Mouse (Mus musculus): Measurements from ENCODE around the gene Bfar. TPM values are rescaled to one million over a fixed set of nuclear protein-coding genes. Genes with fewer than 3 reads are reported as not detected.

Gene Bfar
- polyA plus RNA-seq, 1 experiment from 2014 or later, result 44.3 TPM

DNA sequence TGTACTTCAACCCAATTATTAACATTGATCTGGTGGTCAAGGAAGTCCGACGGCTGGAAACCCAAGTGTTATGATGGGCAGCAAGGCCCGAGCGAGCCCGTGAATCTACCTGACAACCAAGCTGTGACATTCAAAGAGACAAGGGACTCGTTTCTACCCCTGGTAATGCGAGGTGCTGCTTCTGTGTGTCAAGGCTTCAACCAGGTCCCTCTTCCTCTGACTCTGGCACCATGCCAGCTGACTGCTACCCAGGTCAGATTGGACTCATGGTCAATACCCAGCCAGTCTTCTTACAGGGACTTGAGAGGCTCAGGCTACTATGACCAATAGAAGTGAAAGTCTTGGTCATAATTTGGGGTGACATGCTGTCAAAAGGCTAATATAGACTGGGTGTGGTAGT is 30.5 kb downstream of the Bfar start:
- no peak overlapping the region for H3K27ac ChIP-seq (ENCODE audit: low read length)
- H3K36me3 ChIP-seq (ENCODE audit: control insufficient read depth, insufficient read depth), result peaks cover 36% of the 10 kb centered on the region
- no peak overlapping the region for H3K4me3 ChIP-seq (ENCODE audit: low read length)
- WGBS, result 90% methylated on average over 7 of the region's 7 CpGs
- no peak overlapping the region for H3K9ac ChIP-seq (ENCODE audit: low read length)
- H3K27me3 ChIP-seq (ENCODE audit: control insufficient read depth, insufficient read depth, low read length), result no peaks in the 10 kb centered on the region
- no peaks in the 10 kb centered on the region for H3K4me1 ChIP-seq (ENCODE audit: control insufficient read depth, insufficient read depth, low read length)
- H3K9me3 ChIP-seq (replicated peaks; ENCODE audit: control insufficient read depth, low read length), result no peaks in the 10 kb centered on the region
- H3K4me2 ChIP-seq (ENCODE audit: low read depth, low read length), result no peak overlapping the region
- ATAC-seq (replicated peaks; ENCODE audit: extremely low read depth, insufficient read depth, low FRiP score), result no peak

DNA sequence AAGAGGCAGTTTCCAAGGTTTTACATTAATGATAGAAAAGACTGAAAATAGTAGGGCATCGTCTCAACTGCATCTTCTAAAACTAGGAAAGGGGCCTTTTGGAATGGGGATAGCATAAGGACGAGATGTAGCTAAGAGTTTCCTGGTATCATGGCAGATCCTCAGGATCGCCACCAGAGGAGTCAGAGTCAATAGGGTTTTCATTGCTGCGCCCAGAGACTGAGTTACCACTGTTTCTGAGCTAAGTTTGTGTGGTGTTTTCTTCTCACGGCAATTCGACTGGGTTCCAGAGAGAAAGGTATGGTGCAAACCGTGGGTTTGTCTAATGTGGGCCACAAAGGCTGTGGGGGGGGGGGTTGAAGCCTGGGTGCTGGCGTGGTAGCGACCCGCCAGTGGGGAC is 33.0 kb downstream of the Bfar start:
- ATAC-seq (replicated peaks; ENCODE audit: extremely low read depth, insufficient read depth, low FRiP score), result no peak
- H3K36me3 ChIP-seq (ENCODE audit: control insufficient read depth, insufficient read depth), result peaks cover 16% of the 10 kb centered on the region
- H3K4me1 ChIP-seq (ENCODE audit: control insufficient read depth, insufficient read depth, low read length), result no peaks in the 10 kb centered on the region
- no peaks in the 10 kb centered on the region for H3K27me3 ChIP-seq (ENCODE audit: control insufficient read depth, insufficient read depth, low read length)
- WGBS, result 94% methylated on average over 10 of the region's 10 CpGs
- H3K9me3 ChIP-seq (replicated peaks; ENCODE audit: control insufficient read depth, low read length), result no peaks in the 10 kb centered on the region
- H3K9ac ChIP-seq (ENCODE audit: low read length), result no peak overlapping the region
- H3K4me2 ChIP-seq (ENCODE audit: low read depth, low read length), result no peak overlapping the region
- no peak overlapping the region for H3K4me3 ChIP-seq (ENCODE audit: low read length)
- no peak overlapping the region for H3K27ac ChIP-seq (ENCODE audit: low read length)

DNA sequence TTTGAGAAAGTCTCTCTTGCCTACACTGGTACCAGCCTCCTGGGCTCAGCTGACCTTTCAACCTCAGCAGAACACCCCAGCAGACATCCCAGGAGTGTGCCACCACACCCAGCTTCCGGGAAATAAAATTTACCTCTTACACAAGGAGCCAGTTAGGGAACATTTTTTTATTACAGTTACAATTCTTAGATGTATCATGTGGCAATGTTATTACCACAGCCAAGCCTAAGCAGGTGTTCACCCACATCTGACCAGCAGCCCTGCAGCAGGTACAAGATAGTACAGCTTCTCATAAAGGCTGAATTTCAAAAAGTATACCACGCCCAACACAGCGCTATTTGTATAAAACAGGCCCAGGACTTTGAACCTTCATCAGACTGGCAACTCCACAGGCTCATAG is 43.3 kb downstream of the Bfar start:
- 88% methylated on average over 3 of the region's 3 CpGs for WGBS
- H3K9me3 ChIP-seq (replicated peaks; ENCODE audit: control insufficient read depth, low read length), result no peaks in the 10 kb centered on the region
- H3K4me3 ChIP-seq (ENCODE audit: low read length), result no peak overlapping the region
- H3K27ac ChIP-seq (ENCODE audit: low read length), result no peak overlapping the region
- no peaks in the 10 kb centered on the region for H3K4me1 ChIP-seq (ENCODE audit: control insufficient read depth, insufficient read depth, low read length)
- no peaks in the 10 kb centered on the region for H3K36me3 ChIP-seq (ENCODE audit: control insufficient read depth, insufficient read depth)
- no peak overlapping the region for H3K4me2 ChIP-seq (ENCODE audit: low read depth, low read length)
- H3K27me3 ChIP-seq (ENCODE audit: control insufficient read depth, insufficient read depth, low read length), result no peaks in the 10 kb centered on the region
- no peak for ATAC-seq (replicated peaks; ENCODE audit: extremely low read depth, insufficient read depth, low FRiP score)
- H3K9ac ChIP-seq (ENCODE audit: low read length), result no peak overlapping the region

DNA sequence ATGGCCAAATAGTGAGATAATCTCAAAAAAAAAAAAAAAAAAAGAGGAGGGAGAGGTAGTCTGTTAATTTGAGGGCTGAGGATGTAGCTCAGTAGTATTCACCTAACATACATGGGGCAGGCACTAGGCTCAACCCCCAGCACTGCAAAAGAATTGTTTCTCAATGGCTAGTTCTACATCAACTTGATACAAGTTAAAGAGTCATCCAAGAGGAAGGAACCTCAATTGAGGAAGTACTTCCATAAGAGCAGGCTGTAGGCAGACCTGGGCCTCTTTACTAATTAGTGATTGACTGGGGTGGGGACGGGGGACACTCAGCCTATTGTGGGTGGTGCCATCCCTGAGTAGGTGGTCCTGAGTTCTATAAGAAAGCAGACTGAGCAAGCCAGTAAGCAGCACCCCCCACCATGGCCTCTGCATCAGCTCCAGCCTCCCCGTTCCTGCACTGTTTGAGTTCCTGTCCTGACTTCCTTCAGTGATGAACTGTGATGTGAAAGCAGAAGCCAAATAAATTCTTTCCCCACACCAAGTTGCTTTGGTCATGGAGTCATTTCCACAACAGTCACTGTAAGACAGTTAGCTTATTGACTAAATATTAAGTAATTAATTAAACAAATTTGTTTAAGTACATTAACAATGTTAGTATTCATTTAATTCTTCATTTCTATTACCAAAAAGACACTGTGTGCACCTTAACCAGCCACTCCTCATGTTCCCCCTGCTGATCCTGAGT is 45.3 kb downstream of the Bfar start:
- Histone ChIP-seq H3K9me3 (replicated peaks; ENCODE audit: control insufficient read depth, low read length) (no peaks in the 10 kb centered on the region), H3K4me3 (ENCODE audit: low read length) (no peak overlapping the region), H3K4me1 (ENCODE audit: control insufficient read depth, insufficient read depth, low read length) (no peaks in the 10 kb centered on the region), H3K9ac (ENCODE audit: low read length) (no peak overlapping the region), H3K4me2 (ENCODE audit: low read depth, low read length) (no peak overlapping the region), H3K27ac (ENCODE audit: low read length) (no peak overlapping the region), H3K27me3 (ENCODE audit: control insufficient read depth, insufficient read depth, low read length) (no peaks in the 10 kb centered on the region), H3K36me3 (ENCODE audit: control insufficient read depth, insufficient read depth) (no peaks in the 10 kb centered on the region)
- no peak for ATAC-seq (replicated peaks; ENCODE audit: extremely low read depth, insufficient read depth, low FRiP score)
- WGBS, result 88% methylated on average over 2 of the region's 2 CpGs

DNA sequence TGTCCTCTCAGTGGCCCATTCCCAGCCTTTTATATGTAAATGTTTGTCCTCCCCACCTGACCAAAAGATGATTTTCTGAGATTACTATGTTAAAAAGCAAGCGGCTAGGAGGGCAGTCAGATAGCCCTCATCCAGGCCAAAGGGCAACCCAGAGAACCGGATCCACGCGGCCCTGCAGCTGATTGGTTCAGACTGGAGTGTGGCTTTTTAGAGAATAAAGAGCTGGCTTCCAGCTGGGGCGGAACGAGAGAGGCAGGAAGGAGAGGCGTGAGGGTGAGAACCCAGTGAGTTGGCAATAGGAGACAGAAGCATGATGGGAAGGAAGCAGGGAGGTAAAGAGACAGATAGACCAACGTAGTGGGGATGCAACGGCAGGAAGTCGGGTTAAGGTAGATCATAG is 51.3 kb downstream of the Bfar start:
- Histone ChIP-seq H3K36me3 (ENCODE audit: control insufficient read depth, insufficient read depth) (no peaks in the 10 kb centered on the region), H3K4me1 (ENCODE audit: control insufficient read depth, insufficient read depth, low read length) (no peaks in the 10 kb centered on the region), H3K27me3 (ENCODE audit: control insufficient read depth, insufficient read depth, low read length) (no peaks in the 10 kb centered on the region), H3K9ac (ENCODE audit: low read length) (no peak overlapping the region), H3K4me3 (ENCODE audit: low read length) (no peak overlapping the region), H3K9me3 (replicated peaks; ENCODE audit: control insufficient read depth, low read length) (no peaks in the 10 kb centered on the region), H3K27ac (ENCODE audit: low read length) (no peak overlapping the region), H3K4me2 (ENCODE audit: low read depth, low read length) (no peak overlapping the region)
- 31% methylated on average over 10 of the region's 10 CpGs for WGBS
- no peak for ATAC-seq (replicated peaks; ENCODE audit: extremely low read depth, insufficient read depth, low FRiP score)

GRCm38 (mm10) chr16:13727811-13728335 is 56.2 kb downstream of the Bfar start:
- Histone ChIP-seq H3K9ac (ENCODE audit: low read length) (no peak overlapping the region), H3K36me3 (ENCODE audit: control insufficient read depth, insufficient read depth) (no peaks in the 10 kb centered on the region), H3K9me3 (replicated peaks; ENCODE audit: control insufficient read depth, low read length) (no peaks in the 10 kb centered on the region), H3K27me3 (ENCODE audit: control insufficient read depth, insufficient read depth, low read length) (0 out of 2 replicates have a peak, but pooled peaks cover 2% of the 10 kb centered on the region), H3K4me2 (ENCODE audit: low read depth, low read length) (no peak overlapping the region), H3K4me3 (ENCODE audit: low read length) (no peak overlapping the region), H3K4me1 (ENCODE audit: control insufficient read depth, insufficient read depth, low read length) (no peaks in the 10 kb centered on the region; the same call in 1 of the 2 replicates), H3K27ac (ENCODE audit: low read length) (no peak overlapping the region)
- ATAC-seq (replicated peaks; ENCODE audit: extremely low read depth, insufficient read depth, low FRiP score), result no peak
- WGBS, result 82% methylated on average over 5 of the region's 5 CpGs

DNA sequence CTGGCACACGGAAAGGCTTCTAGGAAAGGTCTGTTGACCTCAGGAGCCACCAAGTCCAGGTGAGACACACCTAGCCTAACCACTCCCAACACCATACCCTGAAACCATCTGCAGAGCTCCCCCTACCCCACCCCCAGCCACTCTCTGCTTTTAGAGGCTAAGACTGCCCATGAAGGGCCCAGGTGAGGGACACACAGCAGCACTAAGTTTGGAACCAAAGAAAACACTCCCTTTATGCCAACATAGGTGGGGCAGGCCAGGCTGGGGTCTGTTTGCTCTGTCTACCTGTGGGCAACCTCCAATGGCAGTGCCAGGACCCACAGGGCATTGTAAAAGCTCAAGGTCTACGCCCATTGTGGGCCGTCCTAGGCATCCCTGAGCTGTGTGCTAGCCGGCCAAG is 57.8 kb downstream of the Bfar start:
- WGBS, result 83% methylated on average over 4 of the region's 4 CpGs
- ATAC-seq (replicated peaks; ENCODE audit: extremely low read depth, insufficient read depth, low FRiP score), result no peak
- Histone ChIP-seq H3K4me1 (ENCODE audit: control insufficient read depth, insufficient read depth, low read length) (no peaks in the 10 kb centered on the region; the same call in 1 of the 2 replicates), H3K27me3 (ENCODE audit: control insufficient read depth, insufficient read depth, low read length) (0 out of 2 replicates have a peak, but pooled peaks cover 2% of the 10 kb centered on the region), H3K9me3 (replicated peaks; ENCODE audit: control insufficient read depth, low read length) (no peaks in the 10 kb centered on the region), H3K4me2 (ENCODE audit: low read depth, low read length) (no peak overlapping the region), H3K27ac (ENCODE audit: low read length) (no peak overlapping the region), H3K4me3 (ENCODE audit: low read length) (no peak overlapping the region), H3K9ac (ENCODE audit: low read length) (no peak overlapping the region), H3K36me3 (ENCODE audit: control insufficient read depth, insufficient read depth) (no peaks in the 10 kb centered on the region)

DNA sequence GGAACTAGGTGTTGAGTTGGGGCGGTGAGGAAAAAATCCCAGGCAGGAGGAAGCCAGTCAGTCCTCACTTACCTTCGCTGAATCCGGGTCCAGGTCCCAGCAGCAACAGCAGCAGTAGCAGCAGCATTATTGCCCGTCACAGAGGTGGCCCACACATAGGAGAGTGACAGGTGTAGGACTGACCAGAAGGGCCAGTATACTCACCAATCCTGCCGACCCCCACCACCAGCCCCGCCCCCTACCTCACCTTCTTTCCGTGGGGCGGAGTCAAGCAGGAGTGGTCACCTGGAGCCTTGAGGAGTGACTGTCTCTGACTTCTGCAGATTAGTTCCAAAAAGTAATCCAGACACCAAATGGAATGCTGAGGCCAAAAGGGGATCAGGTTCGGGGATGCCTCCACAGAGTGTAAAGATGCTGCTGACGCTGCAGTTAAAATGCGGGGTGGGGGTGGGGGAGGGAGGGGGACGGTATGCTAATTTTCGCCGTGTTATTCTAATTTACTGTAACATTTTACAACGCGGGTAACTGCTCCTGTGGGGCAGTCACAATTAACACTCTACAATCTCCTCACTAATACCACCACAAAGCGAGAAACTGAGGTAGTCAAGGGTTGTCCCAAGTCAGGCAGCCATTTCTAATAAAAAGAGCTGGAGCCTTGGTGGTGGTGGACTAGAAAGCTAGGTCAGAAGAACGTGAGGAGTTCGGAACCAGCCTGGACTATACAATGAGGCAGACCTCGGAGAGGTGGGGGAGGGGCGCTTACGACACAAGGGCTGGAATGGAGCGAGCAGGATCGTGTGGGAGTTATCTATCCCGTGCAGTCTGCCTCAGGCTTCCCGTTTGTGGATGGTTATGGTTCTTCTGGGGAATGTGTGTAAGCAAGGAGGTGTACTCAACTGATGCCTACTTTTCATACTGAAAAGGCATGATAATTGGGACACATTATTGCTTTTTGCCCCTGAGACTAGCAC is 58.9 kb downstream of the Bfar start, which contains the start of gene Pla2g10:
Gene Pla2g10, minus strand, starts transcription at position 699 of the 971 bp plus-strand sequence.
- Histone ChIP-seq H3K27ac (ENCODE audit: low read length) (no peak within 1 kb of the TSS), H3K9ac (ENCODE audit: low read length) (no peak within 1 kb of the TSS), H3K4me1 (ENCODE audit: control insufficient read depth, insufficient read depth, low read length) (no peaks in the 10 kb centered on the region; the same call in 1 of the 2 replicates), H3K36me3 (ENCODE audit: control insufficient read depth, insufficient read depth) (no peaks in the 10 kb centered on the region), H3K9me3 (replicated peaks; ENCODE audit: control insufficient read depth, low read length) (no peaks in the 10 kb centered on the region), H3K27me3 (ENCODE audit: control insufficient read depth, insufficient read depth, low read length) (0 out of 2 replicates have a peak, but pooled peaks cover 2% of the 10 kb centered on the region), H3K4me2 (ENCODE audit: low read depth, low read length) (peak within 1 kb of the TSS; percentile 36), H3K4me3 (ENCODE audit: low read length) (no peak within 1 kb of the TSS)
- ATAC-seq (replicated peaks; ENCODE audit: extremely low read depth, insufficient read depth, low FRiP score), result no peak; the same call in none of the 2 replicates
- 9% methylated on average over 26 of the region's 26 CpGs for WGBS

All from heart, embryonic 16.5 days (tissue).